In the genomic region with DNA sequence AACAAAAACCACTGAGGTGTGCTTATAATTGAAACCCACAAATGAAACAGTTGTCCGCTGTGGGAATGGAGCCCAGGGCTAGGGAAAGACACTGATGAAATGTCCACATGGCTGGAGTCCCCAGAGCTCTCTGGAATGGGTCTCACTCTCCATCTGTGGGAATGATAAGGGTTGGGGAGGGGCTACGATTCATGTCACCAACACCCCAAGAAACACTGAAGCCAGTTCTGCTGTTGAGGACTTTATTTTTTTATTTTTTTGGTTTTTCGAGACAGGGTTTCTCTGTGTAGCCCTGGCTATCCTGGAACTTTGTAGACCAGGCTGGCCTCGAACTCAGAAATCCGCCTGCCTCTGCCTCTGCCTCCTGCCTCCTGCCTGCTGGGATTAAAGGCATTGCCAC, we compare ENCODE assay signal across 20 mouse cellular contexts. TPM values are rescaled to one million over a fixed set of nuclear protein-coding genes. Genes with fewer than 3 reads are reported as not detected.
DNase-seq lines count a peak whose midpoint lies in the region; ATAC-seq and TF ChIP-seq lines count a peak whose summit lies in the region.
"Had no signal": no experiment of that assay in that cellular context is flagged by ENCODE, and none has a peak within 500 bp of the region (broad histone marks: within the 10 kb centered on the region; RNA-seq: fewer than 3 reads in every experiment).

No protein-coding gene starts in this region.

- H3K4me3 ChIP-seq in heart, embryonic 11.5 days (ENCODE audit: low read depth, low read length), result no peak overlapping the region
- no peak overlapping the region for H3K4me3 ChIP-seq in kidney, embryonic 15.5 days (replicated peaks)
- no peak overlapping the region for H3K4me3 ChIP-seq in kidney, adult 2 months (ENCODE audit: insufficient read depth, low read depth, low read length)
- H3K4me3 ChIP-seq in liver, embryonic 12.5 days, result no peak overlapping the region
- no peak overlapping the region for H3K4me3 ChIP-seq in liver, postnatal 0 days (ENCODE audit: low read depth, low read length)
- H3K4me3 ChIP-seq in embryonic facial prominence, embryonic 14.5 days (ENCODE audit: low read depth, low read length), result no peak overlapping the region
- H3K4me3 ChIP-seq: heart, embryonic 13.5 days; midbrain, embryonic 15.5 days; neural tube, embryonic 15.5 days had no signal

- no peaks in the 10 kb centered on the region for H3K27me3 ChIP-seq in heart, embryonic 11.5 days (ENCODE audit: control insufficient read depth, insufficient read depth, low read length)
- peaks cover 4% of the 10 kb centered on the region; the same call in 1 of the 2 replicates for H3K27me3 ChIP-seq in kidney, embryonic 15.5 days
- no peaks in the 10 kb centered on the region for H3K27me3 ChIP-seq in kidney, adult 2 months (replicated peaks; ENCODE audit: control insufficient read depth, insufficient read depth, low read length)
- peaks cover 17% of the 10 kb centered on the region for H3K27me3 ChIP-seq in liver, embryonic 12.5 days (replicated peaks)
- H3K27me3 ChIP-seq in liver, postnatal 0 days (ENCODE audit: insufficient read depth, low read length), result no peaks in the 10 kb centered on the region
- no peaks in the 10 kb centered on the region for H3K27me3 ChIP-seq in embryonic facial prominence, embryonic 14.5 days (replicated peaks; ENCODE audit: control insufficient read depth, insufficient read depth, low read length)
- H3K27me3 ChIP-seq: midbrain, embryonic 15.5 days; neural tube, embryonic 15.5 days had no signal

- H3K27ac ChIP-seq in heart, embryonic 11.5 days (ENCODE audit: low read depth, low read length), result no peak overlapping the region
- H3K27ac ChIP-seq in kidney, embryonic 15.5 days, result no peak overlapping the region
- H3K27ac ChIP-seq in kidney, adult 2 months (ENCODE audit: insufficient read depth, low read depth, low read length), result no peak overlapping the region
- H3K27ac ChIP-seq in liver, embryonic 12.5 days, result no peak overlapping the region
- H3K27ac ChIP-seq in liver, postnatal 0 days (ENCODE audit: low read depth), result no peak overlapping the region
- no peak overlapping the region for H3K27ac ChIP-seq in embryonic facial prominence, embryonic 14.5 days (replicated peaks; ENCODE audit: low read depth, low read length)
- H3K27ac ChIP-seq: heart, embryonic 13.5 days; macrophage; midbrain, embryonic 15.5 days had no signal

- DNase-seq in heart, postnatal 4 days, result no peak
- no peak for DNase-seq in kidney, adult 2 months
- DNase-seq in liver, postnatal 0 days, result no peak
- DNase-seq in embryonic facial prominence, embryonic 14.5 days (ENCODE audit: low spot score), result no peak
- DNase-seq in thymus, postnatal 25 days, result no peak
- DNase-seq: adrenal gland, adult 2 months; cerebellum, adult 11 months; cerebellum, adult 9-11 months; kidney, adult 18-20 months; kidney, postnatal 25 days; right cerebral cortex, adult 18-20 months; right cerebral cortex, postnatal 4 days had no signal

- TF ChIP-seq CTCF in kidney, adult 2 months (conservative IDR thresholded peaks at IDR 0.05; ENCODE audit: insufficient read depth, insufficient read length, low read depth, low read length), result no peak
- TF ChIP-seq CTCF in liver, postnatal 0 days (IDR thresholded peaks at IDR 0.05; ENCODE audit: low read depth), result no peak

- H3K9ac ChIP-seq in heart, embryonic 11.5 days (ENCODE audit: low read depth, low read length), result no peak overlapping the region
- no peak overlapping the region for H3K9ac ChIP-seq in kidney, embryonic 15.5 days
- H3K9ac ChIP-seq in liver, embryonic 12.5 days, result no peak overlapping the region
- no peak overlapping the region for H3K9ac ChIP-seq in liver, postnatal 0 days (replicated peaks)
- H3K9ac ChIP-seq in embryonic facial prominence, embryonic 14.5 days (ENCODE audit: low read depth, low read length), result 0 out of 2 replicates have a peak overlapping the region, but pooled peaks have one; percentile 37
- H3K9ac ChIP-seq: heart, embryonic 13.5 days; midbrain, embryonic 15.5 days; neural tube, embryonic 15.5 days had no signal

- no peaks in the 10 kb centered on the region for H3K9me3 ChIP-seq in heart, embryonic 11.5 days (replicated peaks; ENCODE audit: control insufficient read depth, low read length)
- H3K9me3 ChIP-seq in kidney, embryonic 15.5 days (replicated peaks), result no peaks in the 10 kb centered on the region
- no peaks in the 10 kb centered on the region for H3K9me3 ChIP-seq in liver, embryonic 12.5 days (replicated peaks)
- H3K9me3 ChIP-seq in liver, postnatal 0 days (ENCODE audit: low read length), result no peaks in the 10 kb centered on the region
- no peaks in the 10 kb centered on the region for H3K9me3 ChIP-seq in embryonic facial prominence, embryonic 14.5 days (ENCODE audit: control insufficient read depth, low read length)
- H3K9me3 ChIP-seq: G1E; heart, embryonic 13.5 days; midbrain, embryonic 15.5 days; neural tube, embryonic 15.5 days had no signal

- whole genome bisulfite sequencing in heart, embryonic 11.5 days (ENCODE audit: insufficient replicate concordance), result 58% methylated on average over 5 of the region's 5 CpGs
- WGBS in kidney, embryonic 15.5 days, result 84% methylated on average over 5 of the region's 5 CpGs
- WGBS in kidney, adult 2 months, result 94% methylated on average over 5 of the region's 5 CpGs
- 54% methylated on average over 5 of the region's 5 CpGs for WGBS in liver, embryonic 12.5 days (ENCODE audit: insufficient replicate concordance)
- 78% methylated on average over 5 of the region's 5 CpGs for WGBS in liver, postnatal 0 days (ENCODE audit: insufficient replicate concordance)
- WGBS in embryonic facial prominence, embryonic 14.5 days, result 74% methylated on average over 5 of the region's 5 CpGs

- ATAC-seq in heart, embryonic 11.5 days (replicated peaks; ENCODE audit: insufficient number of reproducible peaks, low FRiP score, low TSS enrichment), result no peak
- ATAC-seq in kidney, embryonic 15.5 days (replicated peaks; ENCODE audit: low FRiP score), result no peak
- ATAC-seq in liver, embryonic 12.5 days, result no peak
- no peak for ATAC-seq in liver, postnatal 0 days
- no peak for ATAC-seq in embryonic facial prominence, embryonic 14.5 days (ENCODE audit: low read depth)

- no peak for TF ChIP-seq POLR2A in kidney, adult 2 months (IDR thresholded peaks at IDR 0.05; ENCODE audit: low read depth, low read length)

- H3K4me1 ChIP-seq in heart, embryonic 11.5 days (ENCODE audit: control insufficient read depth, insufficient read depth, low read length), result peaks cover 23% of the 10 kb centered on the region
- peaks cover 25% of the 10 kb centered on the region for H3K4me1 ChIP-seq in kidney, embryonic 15.5 days
- H3K4me1 ChIP-seq in kidney, adult 2 months (ENCODE audit: control insufficient read depth, insufficient read depth, low read length), result no peaks in the 10 kb centered on the region
- peaks cover 22% of the 10 kb centered on the region for H3K4me1 ChIP-seq in liver, embryonic 12.5 days
- H3K4me1 ChIP-seq in liver, postnatal 0 days (ENCODE audit: insufficient read depth), result 0 out of 2 replicates have a peak, but pooled peaks cover 10% of the 10 kb centered on the region
- peaks cover 20% of the 10 kb centered on the region for H3K4me1 ChIP-seq in embryonic facial prominence, embryonic 14.5 days (ENCODE audit: control insufficient read depth, insufficient read depth, low read length)

- H3K36me3 ChIP-seq in heart, embryonic 11.5 days (ENCODE audit: control insufficient read depth, insufficient read depth, low read length), result no peaks in the 10 kb centered on the region
- H3K36me3 ChIP-seq in kidney, embryonic 15.5 days, result no peaks in the 10 kb centered on the region
- H3K36me3 ChIP-seq in kidney, adult 2 months (ENCODE audit: control insufficient read depth, insufficient read depth, low read length), result no peaks in the 10 kb centered on the region
- no peaks in the 10 kb centered on the region for H3K36me3 ChIP-seq in liver, embryonic 12.5 days
- no peaks in the 10 kb centered on the region for H3K36me3 ChIP-seq in liver, postnatal 0 days (replicated peaks; ENCODE audit: insufficient read depth, low read length)
- no peaks in the 10 kb centered on the region for H3K36me3 ChIP-seq in embryonic facial prominence, embryonic 14.5 days (ENCODE audit: control insufficient read depth, insufficient read depth, low read length)
- H3K36me3 ChIP-seq: G1E; heart, embryonic 13.5 days; midbrain, embryonic 15.5 days; neural tube, embryonic 15.5 days had no signal

- peak overlapping the region; percentile 11; the same call in 1 of the 2 replicates for H3K4me2 ChIP-seq in heart, embryonic 11.5 days
- peak overlapping the region; percentile 26; the same call in 1 of the 2 replicates for H3K4me2 ChIP-seq in kidney, embryonic 15.5 days
- 0 out of 2 replicates have a peak overlapping the region, but pooled peaks have one; percentile 30 for H3K4me2 ChIP-seq in liver, embryonic 12.5 days
- H3K4me2 ChIP-seq in liver, postnatal 0 days (ENCODE audit: low read depth, low read length), result no peak overlapping the region
- no peak overlapping the region for H3K4me2 ChIP-seq in embryonic facial prominence, embryonic 14.5 days (ENCODE audit: low read depth, low read length)
- H3K4me2 ChIP-seq: midbrain, embryonic 15.5 days had no signal

- no peak for TF ChIP-seq EP300 in liver, postnatal 0 days (IDR thresholded peaks at IDR 0.05; ENCODE audit: low read depth)

RNA-seq across cellular contexts. Expression of gene Calm2, which starts 56.8 kb away (rescaled TPM):
- polyA plus RNA-seq in heart, embryonic 11.5 days (2014; fragmentation: Nextera tagmentation; extraction: Ambion mirVana), result 724 and 789 TPM in 2 replicates
- 100 to 1,000 TPM; 289 to 299 TPM for total RNA-seq in heart, postnatal 4 days (2021)
- 1,006 and 1,087 TPM in 2 replicates for polyA plus RNA-seq in kidney, embryonic 15.5 days (2015; fragmentation: Nextera tagmentation; extraction: Ambion mirVana)
- polyA plus RNA-seq in kidney, adult 2 months (2012; rRNA removed), result 40.5 and 78.8 TPM in 2 replicates
- 401 and 435 TPM in 2 replicates for polyA plus RNA-seq in liver, embryonic 12.5 days (2016; fragmentation: Nextera tagmentation; extraction: Ambion mirVana)
- 397 and 413 TPM in 2 replicates for polyA plus RNA-seq in liver, postnatal 0 days (2015; fragmentation: Nextera tagmentation; extraction: Ambion mirVana)
- polyA plus RNA-seq in embryonic facial prominence, embryonic 14.5 days (2014; fragmentation: Nextera tagmentation; extraction: Ambion mirVana), result 1,001 and 1,028 TPM in 2 replicates

Comparison
In these comparisons a context has a peak if more than half of its experiments do, and no peak if none do; other contexts are left out.
1. H3K4me2 ChIP-seq: peak in heart, embryonic 11.5 days (single experiment), kidney, embryonic 15.5 days (single experiment) and liver, embryonic 12.5 days (single experiment); none in liver, postnatal 0 days (single experiment) and embryonic facial prominence, embryonic 14.5 days (single experiment).